Mouse (Mus musculus) midbrain, embryonic 14.5 days (tissue): ENCODE measurements at regions not wholly inside any gene's neighbourhood (a gene's known extent, or its start where the extent isn't known, plus 50 kb on each side); places are given as distances from the start of the nearest gene placed in this dataset.

Experiments
- ATAC-seq: fragments of 200-750 bp; cut with Nextera tagmentation; 2 replicates; pipeline ENCODE4 v1.8.0; 2017; ENCODE audit warnings: moderate number of reproducible peaks, moderate library complexity; ENCODE audit not compliant: low FRiP score, low TSS enrichment
- DNase-seq: peaks from one replicate; pipeline ENCODE4 v3.0.0-alpha.2; 2015
- H3K27ac ChIP-seq: fragments of 300-500 bp; sonication (generic); replicated peaks from 2 replicates; pipeline ENCODE4 v1.5.1; 2014; ENCODE audit warnings: mild to moderate bottlenecking, low read depth, low read length, moderate library complexity
- H3K27me3 ChIP-seq: fragments of 300-500 bp; sonication (generic); 2 replicates; pipeline ENCODE4 v1.6.1; 2014; ENCODE audit warnings: low read length, control low read depth, mixed read lengths; ENCODE audit not compliant: control insufficient read depth, insufficient read depth
- H3K36me3 ChIP-seq: fragments of 300-500 bp; sonication (generic); 2 replicates; pipeline ENCODE4 v1.6.1; 2014; ENCODE audit warnings: low read length, control low read depth; ENCODE audit not compliant: control insufficient read depth, insufficient read depth
- H3K4me1 ChIP-seq: fragments of 300-500 bp; sonication (generic); 2 replicates; pipeline ENCODE4 v1.6.1; 2014; ENCODE audit warnings: mild to moderate bottlenecking, antibody characterized with exemption, low read length, control low read depth; ENCODE audit not compliant: control insufficient read depth, insufficient read depth
- H3K4me2 ChIP-seq: fragments of 300-500 bp; sonication (generic); 2 replicates; pipeline ENCODE4 v1.6.1; 2014; ENCODE audit warnings: mild to moderate bottlenecking, low read length, moderate library complexity
- H3K4me3 ChIP-seq: fragments of 300-500 bp; sonication (generic); replicated peaks from 2 replicates; pipeline ENCODE4 v1.5.1; 2014; ENCODE audit warnings: low read depth, low read length
- H3K9ac ChIP-seq: fragments of 300-500 bp; sonication (generic); replicated peaks from 2 replicates; pipeline ENCODE4 v1.6.1; 2014; ENCODE audit warnings: mild to moderate bottlenecking, low read length, moderate library complexity
- H3K9me3 ChIP-seq: fragments of 300-500 bp; sonication (generic); 2 replicates; pipeline ENCODE4 v1.6.1; 2016; ENCODE audit warnings: low read length, control low read depth, mixed read lengths; ENCODE audit not compliant: control insufficient read depth
- WGBS: fragments of 180-500 bp; shearing (Covaris S2); extraction: QIAGEN DNeasy Blood & Tissue Kit; methylation state at CpG from one replicate; pipeline ENCODE4 v1.1.7; 2014; 5-methylcytosine and 5-hydroxymethylcytosine counted together

DNA sequence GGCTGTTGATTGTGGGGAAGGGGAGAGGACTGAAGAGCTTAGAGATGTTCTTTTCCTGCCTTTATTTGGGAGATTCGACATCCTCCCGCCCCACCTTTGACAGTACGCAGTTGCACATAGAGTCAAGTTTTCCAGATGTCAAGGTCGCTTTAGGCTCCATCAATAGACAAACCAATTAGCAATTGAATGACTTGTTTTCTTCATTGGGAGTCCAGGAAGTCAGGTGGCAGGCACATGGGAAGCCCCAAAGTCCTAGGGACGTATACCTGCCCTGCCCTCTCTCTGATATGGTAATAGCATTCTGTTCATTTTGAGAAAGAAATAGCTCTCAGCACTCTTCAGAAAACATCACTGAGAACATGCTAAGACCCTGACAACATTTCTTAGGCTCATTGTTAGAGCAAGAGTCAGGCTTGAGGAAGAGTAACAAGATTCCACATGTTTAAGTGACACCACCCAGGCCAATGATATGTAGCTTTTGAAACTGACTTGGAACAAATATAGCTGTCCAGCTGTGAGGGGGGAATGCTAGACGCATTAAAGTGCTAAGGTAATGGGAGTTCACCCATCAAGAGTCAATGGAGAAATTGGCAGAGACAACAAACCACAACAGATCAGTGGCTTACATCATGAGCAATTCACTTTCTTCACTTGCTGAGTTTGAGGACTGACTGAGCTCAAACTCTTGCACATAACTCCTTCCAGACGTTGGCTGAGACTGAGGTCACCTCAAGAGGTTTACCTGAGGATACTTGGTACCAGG, 499.9 kb downstream of the Dok5 start:
- ATAC-seq (no peak), DNase-seq (no peak)
- no peak overlapping the region for H3K9ac ChIP-seq
- WGBS, result 77% methylated on average over 7 of the region's 7 CpGs
- no peak overlapping the region for H3K4me2 ChIP-seq
- H3K4me3 ChIP-seq, result no peak overlapping the region
- H3K36me3 ChIP-seq, result no peaks in the 10 kb centered on the region
- no peak overlapping the region for H3K27ac ChIP-seq
- H3K9me3 ChIP-seq, result no peaks in the 10 kb centered on the region
- no peaks in the 10 kb centered on the region for H3K4me1 ChIP-seq
- no peaks in the 10 kb centered on the region for H3K27me3 ChIP-seq

DNA sequence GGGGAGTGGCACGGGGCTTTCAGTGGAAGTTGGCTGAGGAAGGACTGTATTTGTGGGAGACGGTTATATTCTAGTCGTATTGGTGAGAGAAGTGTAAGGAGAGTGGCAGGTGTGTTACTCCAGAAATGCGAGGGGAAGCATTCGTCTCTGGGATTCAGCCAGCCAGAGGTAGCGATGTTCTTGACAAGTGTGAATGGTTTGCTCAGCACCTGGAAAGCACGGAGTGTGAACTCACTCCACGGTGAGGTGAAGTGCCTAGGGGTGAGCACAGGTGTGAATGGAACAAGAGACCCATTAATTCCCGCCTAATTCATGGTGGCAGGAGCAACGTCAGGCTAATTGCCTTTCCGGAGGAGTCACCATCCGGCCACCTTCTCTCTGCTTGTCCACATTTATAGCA, 498.9 kb downstream of the Dok5 start:
- DNase-seq, result no peak

DNA sequence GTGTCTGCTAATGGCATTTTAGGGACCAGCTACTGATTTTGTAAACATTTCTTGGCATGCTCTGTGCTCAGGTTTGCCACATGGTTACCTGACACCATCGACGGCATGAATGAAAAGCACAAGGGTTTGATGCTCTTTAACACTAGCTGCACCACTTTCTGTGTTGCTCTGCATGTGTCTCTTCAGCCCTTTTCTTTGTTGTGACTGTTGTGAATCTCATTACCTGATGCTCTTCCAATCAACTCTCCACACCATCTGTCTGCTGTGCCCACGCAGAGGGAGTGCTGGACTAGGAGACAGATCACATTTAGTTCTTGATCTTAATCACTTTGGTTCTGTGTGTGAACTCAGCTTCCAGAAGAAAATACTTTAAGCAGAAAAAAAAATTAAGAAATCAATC, 496.6 kb downstream of the Dok5 start:
- Histone ChIP-seq H3K27me3 (no peaks in the 10 kb centered on the region), H3K9me3 (no peaks in the 10 kb centered on the region), H3K4me2 (no peak overlapping the region), H3K27ac (no peak overlapping the region), H3K4me3 (no peak overlapping the region), H3K36me3 (no peaks in the 10 kb centered on the region), H3K9ac (no peak overlapping the region), H3K4me1 (no peaks in the 10 kb centered on the region)
- WGBS, result 37% methylated on average over 3 of the region's 3 CpGs
- ATAC-seq, result no peak
- DNase-seq, result no peak

More for the DNA sequence above, 498.9 kb downstream of the Dok5 start:
- no peaks in the 10 kb centered on the region for H3K4me1 ChIP-seq
- no peaks in the 10 kb centered on the region for H3K9me3 ChIP-seq
- no peaks in the 10 kb centered on the region for H3K27me3 ChIP-seq
- no peaks in the 10 kb centered on the region for H3K36me3 ChIP-seq
- no peak overlapping the region for H3K4me2 ChIP-seq
- ATAC-seq, result no peak
- H3K27ac ChIP-seq, result no peak overlapping the region
- no peak overlapping the region for H3K9ac ChIP-seq
- no peak overlapping the region for H3K4me3 ChIP-seq
- 87% methylated on average over 12 of the region's 12 CpGs for WGBS

GRCm38 (mm10) chr2:171213792-171214191, 482.2 kb downstream of the Dok5 start:
- Histone ChIP-seq H3K9me3 (no peaks in the 10 kb centered on the region), H3K4me1 (no peaks in the 10 kb centered on the region), H3K27me3 (no peaks in the 10 kb centered on the region), H3K9ac (no peak overlapping the region), H3K27ac (no peak overlapping the region), H3K36me3 (no peaks in the 10 kb centered on the region), H3K4me2 (no peak overlapping the region), H3K4me3 (no peak overlapping the region)
- DNase-seq (peak; percentile 35), ATAC-seq (no peak)
- WGBS, result 57% methylated on average over 6 of the region's 6 CpGs

- H3K36me3 ChIP-seq, result no peaks in the 10 kb centered on the region
- H3K9ac ChIP-seq, result no peak overlapping the region
- H3K27ac ChIP-seq, result no peak overlapping the region
- ATAC-seq (no peak), DNase-seq (no peak)
- no peak overlapping the region for H3K4me3 ChIP-seq
- H3K27me3 ChIP-seq, result no peaks in the 10 kb centered on the region
- 0 out of 2 replicates have a peak, but pooled peaks cover 6% of the 10 kb centered on the region for H3K4me1 ChIP-seq
- H3K4me2 ChIP-seq, result no peak overlapping the region
- 91% methylated on average over 7 of the region's 7 CpGs for WGBS
- H3K9me3 ChIP-seq, result 0 out of 2 replicates have a peak, but pooled peaks cover 4% of the 10 kb centered on the region
Measured at GRCm38 (mm10) chr2:171196472-171196871, 464.9 kb downstream of the Dok5 start.

DNA sequence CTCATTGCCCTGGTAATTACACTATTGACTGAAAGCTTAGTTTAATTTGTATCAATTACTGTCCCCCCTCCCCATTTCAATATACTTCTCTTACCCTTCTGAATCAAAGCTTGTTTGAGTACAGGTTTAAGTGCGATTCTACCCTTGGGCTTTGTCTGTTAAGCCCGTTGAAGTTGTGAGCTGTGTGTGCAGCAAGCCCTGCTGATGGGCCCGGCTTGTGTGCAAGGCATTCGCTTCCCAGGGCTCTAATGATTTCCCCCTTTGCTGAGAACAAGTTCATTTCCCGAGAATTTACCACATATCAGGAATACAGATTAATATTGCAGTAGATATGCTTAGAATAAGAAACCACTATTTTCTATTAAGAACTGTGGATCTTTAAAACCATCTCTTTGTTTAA, 460.6 kb downstream of the Dok5 start:
- H3K9ac ChIP-seq, result no peak overlapping the region
- 0 out of 2 replicates have a peak, but pooled peaks cover 6% of the 10 kb centered on the region for H3K4me1 ChIP-seq
- H3K27me3 ChIP-seq, result no peaks in the 10 kb centered on the region
- ATAC-seq (no peak), DNase-seq (peak; percentile 43)
- 26% methylated on average over 5 of the region's 5 CpGs for WGBS
- no peak overlapping the region for H3K4me3 ChIP-seq
- H3K9me3 ChIP-seq, result 0 out of 2 replicates have a peak, but pooled peaks cover 4% of the 10 kb centered on the region
- H3K4me2 ChIP-seq, result no peak overlapping the region
- H3K27ac ChIP-seq, result no peak overlapping the region
- H3K36me3 ChIP-seq, result no peaks in the 10 kb centered on the region
